Mouse (Mus musculus) spleen, adult 18-20 months (tissue): ENCODE measurements at regions not wholly inside any gene's neighbourhood (a gene's known extent, or its start where the extent isn't known, plus 50 kb on each side); places are given as distances from the start of the nearest gene placed in this dataset.
A peak's percentile ranks its signal among the peaks of the same experiment; 100 is the strongest.

ENCODE experiments used
- DNase-seq, 2 experiments: peaks; one replicate each; pipeline ENCODE4 v3.0.0; 2022; ENCODE audit warnings: mixed read lengths in 2 of 2

- no peak for DNase-seq
Observed at GRCm38 (mm10) chr2:30743976-30744620, 59.4 kb downstream of the 1700001O22Rik start.

DNA sequence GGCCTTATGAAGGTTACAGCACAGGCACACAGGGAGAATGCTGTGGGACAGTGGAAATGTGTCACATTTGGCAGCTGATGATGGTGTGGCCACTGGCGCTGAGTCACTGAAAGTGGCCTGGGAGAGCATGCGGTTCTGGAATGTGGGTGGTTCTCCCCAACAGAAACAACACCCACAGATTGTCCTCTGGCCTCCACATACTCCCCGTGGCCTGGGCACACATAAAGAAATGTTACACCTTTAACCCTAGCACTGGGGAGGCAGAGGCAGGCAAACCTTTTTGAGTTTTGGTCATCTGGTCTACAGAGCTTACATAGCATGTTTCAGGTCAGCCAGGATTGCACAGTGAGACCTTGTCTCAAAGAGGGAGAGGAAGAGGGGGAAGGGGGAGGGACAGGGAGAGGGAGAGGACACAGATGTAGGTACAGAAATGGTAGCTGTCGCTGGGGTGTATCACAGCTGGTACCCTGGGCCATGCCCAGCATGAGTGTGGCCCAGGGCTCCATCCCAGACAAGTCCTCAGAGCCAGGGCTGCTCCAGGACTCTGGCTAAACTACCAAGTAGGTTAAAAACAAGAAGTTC is 60.1 kb downstream of the 1700001O22Rik start:
- no peak for DNase-seq

DNA sequence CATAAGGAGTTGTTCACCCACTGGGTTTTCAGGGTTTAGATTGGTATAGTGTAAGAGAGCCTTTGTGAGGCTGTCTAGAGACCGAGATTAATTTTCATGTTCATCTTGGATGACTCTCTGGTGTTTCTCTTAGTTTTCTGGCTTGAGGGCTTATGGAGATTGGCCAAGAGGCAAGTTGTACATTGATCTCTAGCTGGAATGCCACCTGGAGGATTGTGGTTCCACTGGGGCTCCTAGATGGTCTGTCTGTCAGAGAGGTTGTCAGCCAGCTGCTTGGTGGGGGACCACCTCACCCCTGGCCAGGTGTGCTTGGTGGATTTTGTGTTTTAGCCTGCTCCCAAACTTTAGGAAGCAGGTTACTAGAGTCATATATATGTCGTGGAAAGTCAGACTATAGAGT is 62.0 kb downstream of the 1700001O22Rik start:
- no peak for DNase-seq

DNA sequence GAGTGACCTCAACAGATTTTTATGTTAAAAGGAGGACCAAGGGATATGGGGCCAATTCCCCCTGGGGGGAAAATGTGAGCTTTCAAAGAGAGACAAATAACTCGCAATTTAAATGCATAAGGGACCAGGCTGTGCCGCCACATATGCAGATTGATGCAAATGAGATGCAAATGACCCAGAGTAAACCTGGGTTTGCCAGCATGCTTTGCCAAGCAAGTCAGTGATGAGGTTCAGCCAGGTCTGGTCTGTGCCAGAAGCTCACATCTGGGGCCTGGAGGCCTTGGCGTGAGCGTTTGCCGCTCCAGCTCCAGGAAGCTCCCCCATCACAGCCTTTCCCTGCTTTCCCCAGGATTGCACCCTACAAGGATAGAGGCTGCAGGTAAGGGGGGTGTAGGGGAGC is 65.7 kb downstream of the 1700001O22Rik start:
- no peak for DNase-seq

DNA sequence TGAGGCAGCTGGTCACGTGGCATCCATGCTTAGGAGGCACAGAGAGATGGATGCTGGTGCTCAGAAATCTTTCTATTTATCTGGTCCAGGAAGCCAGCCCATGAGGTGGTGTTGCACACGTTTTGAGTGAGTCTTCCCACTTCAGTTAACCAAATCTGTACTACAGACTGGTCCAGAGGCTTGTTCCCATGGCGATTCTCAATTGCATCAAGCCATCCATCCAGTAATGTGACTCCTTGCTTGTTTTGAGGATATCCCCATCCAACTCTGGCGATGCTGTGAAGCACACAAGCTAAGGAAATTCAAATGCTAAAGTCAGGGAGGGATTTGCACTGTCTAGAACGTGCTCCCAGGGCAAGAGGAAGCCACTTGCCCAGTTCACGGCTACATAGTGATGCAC is 66.8 kb downstream of the 1700001O22Rik start:
- no peak for DNase-seq

- DNase-seq = no peak
Observed at GRCm38 (mm10) chr2:30736236-30736635, 67.2 kb downstream of the 1700001O22Rik start.

DNA sequence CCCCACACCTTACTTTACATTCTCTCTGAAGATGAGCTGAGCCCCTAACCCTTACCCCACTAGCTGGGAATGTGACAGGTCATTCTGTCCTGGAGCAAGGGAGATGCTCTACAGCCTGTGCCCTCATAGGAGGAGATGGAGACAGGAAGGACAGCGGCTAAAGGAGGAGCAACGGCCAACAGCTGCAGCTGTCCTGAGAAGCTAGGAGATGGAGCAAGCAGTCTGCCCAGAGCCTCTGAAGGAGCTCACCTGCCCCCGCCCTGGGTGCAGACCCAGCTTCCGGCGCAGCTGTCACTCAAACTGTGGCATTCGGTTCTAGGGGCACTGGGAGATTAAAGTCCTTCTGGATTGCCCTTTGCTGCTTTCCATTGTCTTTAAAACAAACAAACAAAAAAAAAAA is 69.6 kb downstream of the 1700001O22Rik start:
- no peak for DNase-seq

- no peak for DNase-seq
Observed at GRCm38 (mm10) chr2:30731832-30732231, 71.6 kb downstream of the 1700001O22Rik start.

GRCm38 (mm10) chr2:30727948-30728347 is 75.5 kb downstream of the 1700001O22Rik start:
- DNase-seq = no peak

DNA sequence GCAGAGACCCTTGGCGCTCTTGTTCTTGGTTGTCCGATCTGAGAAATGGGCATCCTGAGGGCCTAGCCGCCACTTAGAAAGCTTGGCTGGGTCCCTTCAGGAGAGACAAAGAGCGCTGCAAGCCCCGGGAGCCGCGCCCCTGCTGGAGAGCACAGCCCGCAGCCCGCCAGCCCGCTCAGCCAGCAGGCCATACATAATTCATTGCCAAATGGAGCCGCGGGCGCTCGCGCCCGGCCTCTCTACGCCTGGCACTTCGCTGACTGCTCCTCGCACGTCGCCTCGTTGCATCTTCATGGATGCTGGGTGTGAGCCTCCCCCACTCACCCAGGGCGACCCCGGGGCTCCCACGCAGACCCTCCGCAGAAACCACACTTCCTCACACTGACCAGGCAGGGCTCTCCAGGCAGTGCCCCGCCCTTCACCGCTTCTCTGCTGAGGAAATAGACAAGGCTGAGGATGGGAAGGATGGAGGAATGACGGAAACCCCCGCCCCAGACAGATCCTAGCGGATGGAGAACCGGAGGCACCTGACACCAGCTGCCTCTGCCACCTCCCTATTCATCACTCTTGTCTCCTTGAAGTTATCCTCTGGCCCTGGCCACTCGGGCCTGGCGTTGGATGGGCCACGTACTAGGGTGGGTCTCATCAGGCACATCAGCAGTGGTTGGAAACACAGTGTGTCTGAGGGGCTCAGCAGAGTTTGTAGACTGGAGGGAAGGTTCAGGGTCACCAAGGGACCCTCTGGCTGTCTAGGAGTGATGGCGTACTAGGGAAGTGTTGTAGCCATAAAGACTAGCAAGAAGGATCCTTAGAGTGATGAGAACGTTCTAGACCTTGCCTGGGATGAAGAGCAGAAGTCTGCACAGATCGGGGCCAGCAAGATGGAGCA is 77.6 kb downstream of the 1700001O22Rik start:
- DNase-seq = no peak

- DNase-seq = no peak
Observed at GRCm38 (mm10) chr2:30725186-30725585, 78.3 kb downstream of the 1700001O22Rik start.

GRCm38 (mm10) chr2:30724521-30724920 is 78.9 kb downstream of the 1700001O22Rik start:
- DNase-seq = no peak

DNA sequence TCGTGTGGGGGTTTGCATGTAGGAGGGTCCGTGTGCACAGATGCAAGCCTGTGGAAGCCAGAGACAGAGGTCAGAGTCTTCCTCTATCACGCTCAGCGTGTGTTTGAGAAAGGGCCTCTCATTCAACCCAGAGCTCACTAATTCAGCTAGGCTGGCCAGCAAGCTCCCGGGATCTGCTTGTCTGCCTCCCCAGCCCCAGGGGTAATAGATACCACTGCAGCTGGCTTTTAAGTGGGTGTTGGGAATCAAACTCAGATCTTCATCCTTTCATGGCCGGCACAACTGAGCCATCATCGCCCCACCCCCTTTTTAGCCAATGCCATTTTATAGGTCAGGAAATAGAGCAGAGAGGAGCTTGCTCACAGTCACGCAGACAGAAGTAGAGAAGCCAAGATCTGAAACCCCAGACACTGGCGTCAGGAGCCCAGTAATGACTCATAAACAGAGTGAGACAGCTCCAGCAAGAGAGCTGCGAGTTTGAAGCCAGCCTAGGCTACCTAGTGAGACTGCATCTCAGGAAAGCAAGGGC is 80.3 kb downstream of the 1700001O22Rik start:
- no peak for DNase-seq

DNA sequence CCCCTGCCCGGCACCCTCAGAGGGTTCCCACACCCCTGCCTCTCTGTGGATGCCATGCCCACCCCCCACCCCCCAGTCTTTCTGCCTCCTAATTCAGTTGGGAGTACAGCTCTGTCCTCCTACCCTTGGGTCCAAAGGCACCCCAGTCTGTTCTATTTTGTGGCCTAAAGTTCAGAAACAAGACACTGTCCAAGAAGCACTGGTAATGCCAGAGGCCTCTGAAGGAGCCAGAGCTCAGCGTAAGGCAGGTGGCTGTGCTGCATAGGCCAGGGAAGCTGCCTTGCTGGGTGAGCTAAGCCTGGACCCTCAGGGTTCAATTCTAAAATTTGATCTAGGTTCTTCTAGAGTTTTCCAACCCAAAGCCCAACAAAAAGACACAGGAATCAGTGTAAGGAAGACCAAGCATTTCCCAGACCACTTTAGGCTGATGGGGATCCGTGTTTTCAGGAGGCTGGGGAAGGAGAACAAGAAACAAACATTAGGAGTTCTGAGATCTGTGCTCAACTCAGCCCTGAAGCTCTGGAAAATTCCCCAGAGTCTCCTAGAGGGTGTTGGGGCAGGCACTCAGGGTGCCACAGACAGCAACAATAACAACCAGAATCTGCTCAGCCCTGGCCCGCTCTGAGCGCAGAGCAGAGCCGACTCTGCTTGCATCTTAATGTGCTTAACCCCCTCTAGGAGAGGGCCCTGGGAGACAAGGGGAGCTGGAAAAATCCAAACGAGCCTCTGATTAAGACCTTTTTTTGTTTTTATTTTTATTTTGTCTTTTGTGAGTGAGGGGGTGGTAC is 81.0 kb downstream of the 1700001O22Rik start:
- DNase-seq = no peak

GRCm38 (mm10) chr2:30721473-30722262 is 81.8 kb downstream of the 1700001O22Rik start:
- no peak for DNase-seq

DNA sequence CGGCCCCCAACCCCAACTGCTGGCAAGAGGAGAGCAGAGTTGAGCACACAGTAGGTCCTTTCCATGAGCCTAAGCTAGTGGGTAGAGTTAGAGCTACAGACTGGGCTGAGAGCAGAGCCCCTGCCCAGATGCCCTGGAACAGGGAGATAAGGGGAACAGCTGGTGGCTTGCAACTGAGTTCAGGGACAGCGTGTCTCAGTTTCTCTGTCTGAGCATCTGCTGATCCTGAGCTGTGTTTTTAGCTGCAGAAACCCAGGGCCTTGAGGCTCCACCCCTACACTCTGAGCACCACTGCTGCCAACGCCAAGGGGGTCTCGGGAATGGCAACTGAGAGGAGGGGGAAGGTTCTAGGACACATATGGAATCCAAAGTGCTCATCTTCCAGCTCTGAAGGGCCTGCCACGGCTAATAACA is 82.4 kb downstream of the 1700001O22Rik start:
- no peak for DNase-seq

GRCm38 (mm10) chr2:30720291-30720690 is 83.2 kb downstream of the 1700001O22Rik start:
- DNase-seq = no peak

DNA sequence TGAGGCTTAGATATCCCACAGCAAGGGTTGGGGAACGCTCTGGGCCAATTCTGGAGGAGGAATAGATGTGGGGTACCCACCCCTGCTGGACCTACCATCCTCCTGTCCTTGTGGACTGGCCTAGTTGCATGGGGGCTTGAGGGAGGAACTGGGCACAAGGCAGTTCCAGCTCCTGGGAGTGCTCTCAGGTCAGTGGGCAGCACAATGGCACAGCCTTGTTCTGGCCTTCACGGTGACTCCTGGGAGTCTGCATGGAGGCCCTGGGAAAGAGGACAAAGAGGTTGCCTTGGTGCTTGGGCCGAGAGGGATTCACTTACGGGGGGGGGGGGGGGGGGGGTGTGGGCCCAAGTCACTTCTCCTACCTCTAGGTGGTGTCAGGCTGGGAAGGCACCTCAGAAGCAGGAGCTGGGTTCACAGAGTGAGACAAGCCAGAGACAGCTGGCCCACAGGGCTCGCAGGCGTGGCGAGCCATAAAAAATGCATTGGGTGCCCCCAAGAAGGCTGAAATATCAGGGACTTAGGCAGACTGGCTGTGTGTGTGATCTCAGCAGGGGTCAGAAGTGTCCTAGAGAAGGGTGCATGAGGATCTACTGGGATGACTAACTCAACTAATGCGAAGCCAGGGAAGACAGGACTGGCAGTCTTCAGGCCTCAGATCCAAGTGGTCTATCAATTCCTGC is 83.7 kb downstream of the 1700001O22Rik start:
- DNase-seq = no peak

DNA sequence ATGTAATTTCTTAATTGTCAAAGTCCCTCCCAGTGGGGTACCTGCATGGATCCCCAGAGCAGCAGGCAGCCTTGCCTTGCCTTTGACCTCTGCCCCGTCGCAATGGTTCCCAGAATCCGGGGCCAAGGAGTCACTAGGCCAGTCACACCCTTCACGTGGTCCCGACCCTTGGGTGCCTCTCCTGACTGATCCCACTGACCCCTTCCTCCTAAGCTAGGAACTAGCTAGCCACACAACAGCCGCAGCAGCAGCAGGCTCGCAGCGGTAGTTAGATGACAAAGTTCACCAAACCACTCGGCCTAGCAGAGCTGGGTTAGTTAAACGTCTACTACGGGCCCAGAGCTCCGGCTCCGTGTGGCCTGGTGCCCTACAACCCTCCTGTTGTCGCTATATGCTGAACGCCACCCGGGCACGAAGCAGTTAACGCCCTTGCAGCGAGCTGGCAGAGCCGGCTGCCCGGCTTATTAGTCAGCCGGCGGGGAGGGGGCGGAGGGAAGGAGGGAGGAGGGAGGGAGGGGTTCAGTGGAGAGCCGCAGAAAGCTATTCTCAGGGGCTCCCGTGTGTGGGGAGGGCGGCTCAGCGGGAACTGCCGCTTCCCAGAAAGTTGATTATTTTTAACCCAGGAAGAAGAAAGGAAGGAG is 84.6 kb downstream of the 1700001O22Rik start:
- peak in 1 of 2 experiments; percentile 43 for DNase-seq

GRCm38 (mm10) chr2:30718329-30718675 is 85.2 kb downstream of the 1700001O22Rik start:
- DNase-seq = peak; percentile 43 to 48
